10 mouse cellular contexts compared by ENCODE assay signal in the genomic region with DNA sequence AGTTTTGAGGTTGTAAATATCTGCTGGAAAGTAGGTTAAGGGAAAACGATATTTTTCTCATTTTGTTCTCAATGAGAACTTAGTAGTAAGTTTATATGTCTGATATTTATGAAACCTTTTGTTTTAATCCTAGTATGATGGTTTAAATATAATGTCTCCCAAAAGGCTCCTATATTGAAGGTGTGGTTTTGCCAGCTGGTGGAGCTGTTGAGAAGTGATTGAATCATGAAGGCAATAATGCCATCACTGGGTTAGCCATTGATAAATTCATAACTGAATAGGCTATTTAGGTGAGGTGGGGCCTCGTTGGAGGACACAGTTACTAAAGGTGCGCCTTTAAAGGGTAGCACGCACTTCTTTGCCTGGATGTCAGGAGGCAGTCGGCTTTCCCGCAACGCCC.
"Had no signal": no experiment of that assay in that cellular context is flagged by ENCODE, and none has a peak within 500 bp of the region (broad histone marks: within the 10 kb centered on the region; RNA-seq: fewer than 3 reads in every experiment).

No protein-coding gene starts in this region.

- H3K9ac ChIP-seq: kidney, embryonic 15.5 days; liver, embryonic 12.5 days; lung, embryonic 15.5 days; midbrain, embryonic 13.5 days; stomach, embryonic 15.5 days had no signal

- DNase-seq: kidney, adult 18-20 months; kidney, postnatal 25 days; layer of hippocampus, adult 9-11 months; right cerebral cortex, postnatal 14 days had no signal

- H3K4me3 ChIP-seq: kidney, embryonic 15.5 days; limb, embryonic 10.5 days; liver, embryonic 12.5 days; lung, embryonic 15.5 days; midbrain, embryonic 13.5 days; stomach, embryonic 15.5 days had no signal

- H3K4me2 ChIP-seq: kidney, embryonic 15.5 days; liver, embryonic 12.5 days; lung, embryonic 15.5 days; midbrain, embryonic 13.5 days; stomach, embryonic 15.5 days had no signal

- ATAC-seq: liver, embryonic 12.5 days; midbrain, embryonic 13.5 days had no signal

- H3K27me3 ChIP-seq: kidney, embryonic 15.5 days; liver, embryonic 12.5 days; lung, embryonic 15.5 days; midbrain, embryonic 13.5 days; stomach, embryonic 15.5 days had no signal

- H3K9me3 ChIP-seq: kidney, embryonic 15.5 days; limb, embryonic 10.5 days; liver, embryonic 12.5 days; lung, embryonic 15.5 days; midbrain, embryonic 13.5 days; stomach, embryonic 15.5 days had no signal

- H3K27ac ChIP-seq: kidney, embryonic 15.5 days; limb, embryonic 10.5 days; liver, embryonic 12.5 days; lung, embryonic 15.5 days; midbrain, embryonic 13.5 days; stomach, embryonic 15.5 days had no signal
